Mouse (Mus musculus): ENCODE results near the gene Plcxd2.

The Plcxd2 gene

DNA sequence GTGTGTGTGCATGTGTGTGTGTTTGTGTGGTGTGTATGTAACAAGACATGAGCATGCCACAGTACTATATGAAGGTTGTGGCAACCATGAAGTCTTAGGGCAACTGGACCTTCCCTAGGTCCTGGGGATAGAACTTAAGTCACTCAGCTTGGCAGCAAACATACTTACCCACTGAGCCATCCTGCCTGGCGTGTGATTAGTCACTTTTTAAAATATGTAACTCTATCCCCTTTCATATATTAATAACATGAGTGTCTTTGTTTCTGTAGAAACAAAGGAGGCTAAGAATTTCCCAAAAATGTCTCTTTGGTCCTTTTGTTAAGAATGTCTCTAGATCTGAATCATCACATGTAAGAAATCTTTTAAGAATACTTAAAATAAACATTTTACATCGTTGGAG, 72.6 kb downstream of the Plcxd2 start:
- no peak for DNase-seq (ENCODE audit: low spot score in 2 of 2)

DNA sequence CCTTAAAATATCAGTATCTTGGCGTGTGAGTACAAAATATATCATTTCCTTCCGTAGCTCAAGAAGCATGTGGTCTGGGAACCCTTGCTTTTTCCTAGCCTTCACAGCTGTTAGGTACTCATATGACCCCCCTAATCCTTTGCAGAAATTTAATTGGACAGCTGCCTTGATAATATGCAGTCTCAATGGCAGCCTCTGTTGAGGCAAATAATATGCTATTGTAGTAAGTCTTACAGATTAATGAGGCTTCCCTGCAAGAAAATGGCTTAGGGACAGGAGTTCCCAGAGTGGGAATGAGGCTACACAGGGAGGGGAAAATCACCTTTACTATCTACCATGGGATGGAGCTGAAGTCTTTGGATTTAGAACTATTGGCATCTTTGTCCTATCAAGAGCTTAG, 73.5 kb downstream of the Plcxd2 start:
- no peak for DNase-seq (ENCODE audit: low spot score in 2 of 2)

DNA sequence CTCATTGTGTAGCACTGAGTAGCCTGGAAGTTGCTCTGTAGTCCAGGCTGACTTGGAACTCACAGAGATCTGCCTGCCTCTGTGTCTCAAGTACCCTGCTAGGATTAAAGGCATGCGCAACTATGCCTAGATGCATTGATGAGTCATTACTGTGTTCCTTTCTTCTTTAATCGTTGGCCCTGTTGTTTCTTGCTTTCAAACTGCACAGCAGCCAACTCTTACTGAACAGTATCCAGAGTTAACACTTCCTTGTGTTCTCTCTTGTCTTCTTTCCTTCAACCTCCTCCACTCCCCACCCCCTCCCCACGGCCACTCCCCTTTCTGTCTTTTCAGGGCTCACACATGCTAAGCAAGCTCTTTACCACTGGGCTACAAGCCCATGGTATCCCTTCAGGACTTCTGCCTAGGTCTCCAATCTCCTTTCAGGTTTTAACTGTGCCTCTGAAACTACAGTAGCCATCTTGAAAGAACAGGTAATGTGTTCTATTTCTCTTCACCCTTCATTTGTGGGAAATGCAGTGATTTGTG, 74.0 kb downstream of the Plcxd2 start:
- no peak for DNase-seq (ENCODE audit: low spot score in 2 of 2)

DNA sequence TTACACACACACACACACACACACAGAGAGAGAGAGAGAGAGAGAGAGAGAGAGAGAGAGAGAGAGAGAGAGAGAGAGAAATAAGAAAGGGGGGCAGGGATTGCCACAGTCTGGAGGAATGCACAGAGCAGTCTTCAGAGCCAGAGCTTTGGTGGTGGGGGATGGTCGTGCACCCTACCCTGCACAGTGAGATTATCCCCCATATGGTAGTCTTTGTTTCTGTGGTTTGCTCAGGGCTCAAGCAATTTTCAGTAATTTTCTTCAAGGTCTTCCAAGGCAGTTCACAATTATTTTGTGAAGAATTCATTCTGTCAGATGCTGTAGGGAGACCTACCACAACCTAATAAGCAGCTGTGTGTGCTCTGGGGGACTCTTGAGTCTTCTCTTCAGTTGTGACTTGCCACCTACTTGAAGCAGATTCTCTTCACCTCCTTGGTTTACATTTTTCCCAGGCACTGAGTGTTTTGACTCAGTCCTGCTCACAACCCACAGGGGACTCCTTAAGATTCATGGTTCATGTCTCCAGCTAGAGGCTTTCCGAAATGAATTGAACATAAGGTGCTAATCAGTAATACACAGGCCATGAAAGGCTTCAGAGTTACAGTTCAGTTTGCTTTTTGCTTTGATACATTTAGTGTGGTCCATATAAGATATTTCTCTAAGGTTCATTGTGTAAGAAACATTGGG, 75.2 kb downstream of the Plcxd2 start:
- no peak for DNase-seq (ENCODE audit: low spot score in 2 of 2)

DNA sequence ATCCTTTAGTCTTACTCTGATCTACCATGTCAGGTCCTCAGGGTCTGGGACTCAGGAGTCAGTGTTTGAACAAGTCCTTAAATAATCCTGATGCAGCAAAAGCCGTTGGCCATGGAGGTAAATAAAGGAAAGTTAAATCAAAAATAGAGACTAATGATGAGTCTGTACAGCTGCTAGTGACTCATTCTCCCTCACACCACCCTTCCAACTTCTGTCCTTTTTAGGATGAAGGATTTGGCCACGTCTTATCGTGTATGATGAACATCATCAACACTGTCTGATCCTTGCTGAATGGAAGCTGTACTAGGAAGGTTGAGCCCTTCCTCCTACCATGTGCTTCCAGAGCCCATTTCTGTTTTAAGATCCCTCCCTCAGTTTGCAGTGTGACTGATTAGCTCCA, 79.7 kb downstream of the Plcxd2 start:
- no peak for DNase-seq (ENCODE audit: low spot score in 2 of 2)

DNA sequence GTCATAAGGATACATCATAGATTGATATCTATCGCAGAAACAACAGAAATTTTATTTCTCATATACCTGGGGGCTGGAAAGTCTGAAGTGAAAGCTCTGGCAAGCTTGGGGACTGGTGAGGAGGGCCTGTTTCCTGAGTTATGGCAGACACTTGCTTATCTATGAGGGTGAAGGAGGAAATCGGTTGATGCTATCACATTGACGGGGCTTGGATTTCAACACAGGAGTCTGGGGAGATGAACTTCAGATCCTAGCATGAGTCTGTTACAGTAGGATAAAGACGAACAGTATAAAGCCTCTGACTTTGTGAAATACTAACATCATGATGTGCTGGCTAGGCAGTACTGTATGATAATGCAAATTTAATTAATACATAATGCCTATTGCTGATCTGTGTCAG, 81.9 kb downstream of the Plcxd2 start:
- DNase-seq (ENCODE audit: low spot score in 2 of 2), result no peak

DNA sequence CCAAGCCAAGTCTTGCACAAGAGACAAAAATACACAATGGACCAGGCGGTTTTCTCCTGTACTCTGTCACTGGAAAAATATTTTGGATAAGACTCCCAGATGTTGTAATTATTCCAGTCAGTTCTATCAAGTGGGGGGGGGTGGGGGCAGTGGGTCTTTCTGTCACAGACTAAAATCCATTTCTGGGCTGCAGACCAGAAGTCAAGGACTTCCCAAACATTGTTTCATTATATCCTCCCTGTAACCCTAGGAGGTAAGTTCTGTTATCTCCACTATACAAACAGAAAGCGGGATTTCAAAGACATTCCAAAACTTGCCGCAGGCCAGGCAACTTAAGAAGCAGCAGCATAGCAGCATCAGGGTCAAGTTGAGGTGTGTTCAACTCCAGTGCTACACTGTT, 82.4 kb downstream of the Plcxd2 start:
- no peak for DNase-seq (ENCODE audit: low spot score in 2 of 2)

DNA sequence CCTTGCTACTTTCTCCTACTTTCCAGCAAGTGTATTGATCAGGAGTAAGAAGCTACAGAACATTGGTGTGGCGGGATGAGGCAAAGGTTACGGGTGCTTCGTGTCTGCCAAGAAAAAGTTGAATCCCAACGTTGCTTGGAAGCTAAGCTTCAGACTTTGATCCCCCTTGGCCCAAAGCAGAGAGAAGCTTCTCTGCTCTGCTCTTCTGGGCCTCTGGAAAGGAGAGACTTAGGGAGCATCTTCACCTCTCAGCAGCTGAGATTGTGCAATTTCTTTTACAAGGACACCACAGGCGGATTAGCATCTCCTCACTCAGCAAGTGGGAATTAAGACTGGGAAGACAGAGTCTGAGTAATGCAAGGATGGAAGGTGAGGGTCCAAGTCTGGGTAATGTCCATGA, 83.1 kb downstream of the Plcxd2 start:
- DNase-seq (ENCODE audit: low spot score in 2 of 2), result no peak

DNA sequence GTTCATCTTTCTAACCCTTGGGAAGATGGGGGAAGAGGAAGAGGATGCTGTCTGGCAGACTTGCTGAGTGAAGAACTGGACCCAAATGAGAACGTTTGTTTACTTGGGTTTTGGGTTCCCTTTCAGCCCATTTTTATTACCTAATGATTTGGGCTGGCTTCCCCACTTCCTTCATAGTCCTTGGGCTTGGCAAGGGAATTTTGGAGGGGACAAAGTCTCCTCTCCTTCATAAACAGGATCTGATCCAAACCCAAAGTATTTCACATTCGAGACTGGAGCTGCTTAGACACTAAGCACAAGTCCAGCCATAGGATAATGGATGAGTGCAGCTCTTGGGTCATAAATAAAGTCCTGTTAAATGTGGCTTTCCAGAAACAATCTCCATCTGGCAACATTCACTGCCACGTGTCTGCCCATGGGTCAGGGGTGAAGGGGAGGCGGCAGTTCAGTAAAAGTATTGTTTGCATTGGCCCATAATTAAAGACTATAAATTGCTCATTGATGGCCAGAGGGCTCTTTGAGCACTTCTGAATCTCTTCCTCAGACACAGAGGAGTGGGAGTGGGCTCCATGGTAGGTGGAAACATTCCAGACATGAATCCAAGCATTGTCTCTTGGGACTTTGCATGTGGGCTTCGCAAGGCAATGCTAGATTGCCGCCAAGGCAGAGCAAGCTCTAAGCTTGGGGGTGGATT, 86.1 kb downstream of the Plcxd2 start:
- DNase-seq (ENCODE audit: low spot score in 2 of 2), result no peak

DNA sequence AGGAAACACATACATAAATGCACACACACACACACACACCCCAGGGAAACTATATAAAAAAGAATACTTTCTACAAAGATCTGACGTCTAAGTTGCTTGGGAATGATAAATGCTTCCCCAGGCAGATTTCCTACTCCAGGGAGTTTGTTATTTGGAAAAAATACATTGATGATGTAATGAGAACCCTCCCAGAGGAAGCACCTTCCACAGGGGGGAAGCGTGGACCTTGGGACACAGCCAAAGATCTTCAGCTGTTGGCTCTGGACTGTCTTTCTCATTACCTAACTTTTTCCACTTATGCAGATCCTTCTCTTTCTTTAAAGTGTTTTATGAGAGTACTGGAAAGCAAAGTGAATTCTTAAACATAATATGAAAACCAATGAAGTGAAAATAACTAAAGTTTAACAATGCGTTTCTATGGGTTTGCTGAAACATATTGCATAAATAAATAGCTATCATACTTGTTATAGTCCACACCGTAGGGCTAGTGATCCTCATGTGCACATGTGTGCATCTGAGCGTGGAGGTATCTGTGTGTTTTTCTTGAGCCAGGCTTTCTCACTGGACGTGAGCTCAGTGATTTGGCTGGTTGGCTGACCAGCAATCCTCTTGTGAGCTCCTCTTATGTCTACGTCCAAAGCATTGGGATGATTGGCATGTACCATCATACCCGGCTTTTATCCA, 87.3 kb downstream of the Plcxd2 start:
- no peak for DNase-seq (ENCODE audit: low spot score in 2 of 2)

DNA sequence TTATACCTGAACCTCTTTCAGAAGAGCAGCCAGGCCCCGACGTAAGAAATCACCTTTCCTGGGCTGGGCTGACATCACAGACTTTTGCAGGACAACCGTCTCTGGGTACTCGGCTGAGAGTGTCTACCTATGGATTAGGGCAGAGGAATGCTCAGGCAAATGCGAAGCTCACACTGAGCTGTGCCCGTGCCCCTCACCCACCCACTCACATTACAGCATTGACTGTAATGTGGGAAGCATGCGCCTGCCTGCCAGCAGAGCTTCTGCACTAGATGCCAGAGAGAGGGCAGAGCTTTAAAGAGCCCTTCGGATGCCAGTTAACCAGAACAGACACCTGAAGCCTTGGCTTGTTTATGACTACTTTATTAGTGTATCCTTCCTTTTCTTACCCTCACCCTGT, 90.4 kb downstream of the Plcxd2 start:
- DNase-seq (ENCODE audit: low spot score in 2 of 2), result no peak

Measured in spleen, postnatal 4 days (tissue).